Mouse (Mus musculus) adrenal gland, postnatal 10 days (tissue): Measurements from ENCODE around the gene Mfap1b. TPM values are rescaled to one million over a fixed set of nuclear protein-coding genes. Genes with fewer than 3 reads are reported as not detected.
"Not testable (repeated sequence)": the region's sequence is repeated elsewhere in the genome, so short reads cannot be mapped to it uniquely, and the experiment has no call there.

Experiments
- DNase-seq: peaks from one replicate; pipeline ENCODE4 v3.0.0; 2021; ENCODE audit warnings: mixed read lengths
- long read RNA-seq, 2 experiments: library from polyadenylated mRNA; stranded (forward); transcript quantifications; one replicate each; pipeline ENCODE4 v2.0.0; 2021
- total RNA-seq, 2 experiments: library from RNA; stranded (reverse); gene quantifications; 2 replicates each; pipeline ENCODE4 v1.2.3; 2021

Gene Mfap1b
- total RNA-seq, result 10 to 100 TPM; 24.9 to 26.8 TPM
- long read RNA-seq, experiment 1, transcript Mfap1b-201 (7 exons, 3,362 nt), result major isoform, 66 of 73 reads
- long read RNA-seq, experiment 1, partial matches to known transcripts, result 4 of 73 reads
- long read RNA-seq, experiment 1, other reads (novel, unspliced or antisense), result 3 of 73 reads
- long read RNA-seq, experiment 2, transcript Mfap1b-201 (7 exons, 3,362 nt), result major isoform, 37 of 40 reads
- long read RNA-seq, experiment 2, partial matches to known transcripts, result 0 of 40 reads
- long read RNA-seq, experiment 2, other reads (novel, unspliced or antisense), result 3 of 40 reads

DNA sequence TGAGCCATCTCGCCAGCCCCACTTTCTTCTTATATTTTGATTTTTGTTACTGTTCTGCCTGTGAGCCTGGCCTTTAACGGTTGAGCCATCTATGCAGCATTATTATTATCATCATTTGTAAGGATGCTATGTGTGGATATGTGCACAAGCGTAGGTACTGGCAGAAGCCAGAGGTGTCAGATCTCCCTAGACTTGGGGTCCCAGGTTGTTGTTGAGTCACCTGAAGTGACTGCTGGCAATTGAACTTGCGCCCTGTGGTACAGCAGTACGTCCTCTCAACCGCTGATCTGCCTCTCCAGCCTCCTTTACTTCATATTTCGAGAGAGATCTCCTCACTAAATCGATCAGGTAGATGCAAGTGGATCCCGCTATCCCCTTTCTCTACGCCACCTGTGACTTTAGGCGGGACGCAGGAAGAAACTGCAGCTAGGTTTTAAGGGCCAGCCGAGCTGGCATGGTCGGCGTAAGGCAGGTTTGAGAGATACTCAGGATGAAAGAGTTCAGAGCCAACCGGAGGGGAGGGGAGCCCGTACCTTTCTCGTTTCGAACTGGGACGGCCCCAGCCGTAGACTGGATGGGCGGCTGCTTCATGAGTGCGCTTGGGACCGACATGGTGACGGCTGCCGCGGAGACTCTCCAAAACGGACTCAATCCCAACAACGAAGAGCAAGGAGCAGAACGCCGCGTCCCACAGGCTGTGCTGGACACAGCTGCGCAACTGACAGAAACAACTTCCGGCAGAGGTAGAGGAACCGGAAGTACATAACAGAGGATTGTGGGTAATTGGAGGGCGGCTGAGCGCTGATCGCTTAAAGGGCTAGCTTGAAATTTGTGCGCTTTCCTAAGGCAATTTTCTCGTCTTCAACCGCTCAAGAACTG is at the start of gene Mfap1b:
Mfap1b (minus strand) TSS at position 767 of the 879 bp plus-strand sequence.
- DNase-seq, result peak; percentile 84

DNA sequence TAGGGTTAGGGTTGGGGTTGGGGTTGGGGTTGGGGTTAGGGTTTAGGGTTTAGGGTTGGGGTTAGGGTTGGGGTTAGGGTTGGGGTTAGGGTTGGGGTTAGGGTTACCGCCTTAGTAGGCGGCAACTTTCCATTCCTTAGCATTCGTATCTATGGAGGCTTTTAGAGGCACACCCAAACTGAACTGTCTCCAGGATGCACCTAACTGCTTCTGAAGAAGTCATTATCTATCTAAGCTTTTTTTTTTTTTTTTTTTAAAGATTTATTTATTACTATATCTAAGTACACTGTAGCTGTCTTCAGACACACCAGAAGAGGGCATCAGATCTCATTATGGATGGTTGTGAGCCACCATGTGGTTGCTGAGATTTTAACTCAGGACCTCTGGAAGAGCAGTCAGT is 49.0 kb upstream of the Mfap1b start:
- not testable (repeated sequence) for DNase-seq

DNA sequence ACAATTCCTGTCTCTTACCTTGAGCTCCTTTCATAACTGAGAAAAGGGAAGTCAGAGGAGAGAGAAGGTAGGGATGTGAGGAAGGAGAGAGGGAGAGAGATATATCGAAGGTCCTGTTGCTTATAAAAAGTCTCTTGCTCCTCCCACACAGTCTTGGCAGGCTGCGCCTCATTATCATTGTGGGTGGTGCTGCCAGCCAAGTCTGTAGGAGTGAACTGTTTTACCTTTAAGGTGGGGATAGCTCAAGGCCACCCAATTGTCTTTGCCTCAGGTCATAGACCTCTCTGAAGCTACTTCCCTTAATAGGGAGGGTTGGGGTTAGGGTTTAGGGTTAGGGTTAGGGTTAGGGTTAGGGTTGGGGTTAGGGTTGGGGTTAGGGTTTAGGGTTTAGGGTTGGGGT is 48.1 kb upstream of the Mfap1b start:
- DNase-seq, result no peak

DNA sequence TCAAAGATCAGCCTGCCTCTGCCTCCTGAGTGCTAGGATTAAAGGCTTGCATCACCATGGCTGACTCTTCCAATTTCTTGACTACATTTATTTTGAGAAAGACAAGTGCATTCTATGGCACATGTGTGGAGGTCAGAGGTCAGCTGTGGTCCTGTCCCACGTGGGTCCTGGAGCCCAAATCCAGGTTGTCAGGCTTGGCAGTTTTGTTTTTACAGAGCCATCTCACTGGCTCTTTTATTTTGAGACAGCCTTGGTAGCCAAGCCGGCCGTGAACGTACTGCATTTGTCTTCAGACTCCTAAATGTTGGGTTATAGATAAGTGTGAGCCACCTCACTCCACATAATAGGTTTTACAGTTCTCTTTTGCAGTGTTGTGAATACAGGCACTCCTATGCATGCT is 44.8 kb upstream of the Mfap1b start:
- not testable (repeated sequence) for DNase-seq

DNA sequence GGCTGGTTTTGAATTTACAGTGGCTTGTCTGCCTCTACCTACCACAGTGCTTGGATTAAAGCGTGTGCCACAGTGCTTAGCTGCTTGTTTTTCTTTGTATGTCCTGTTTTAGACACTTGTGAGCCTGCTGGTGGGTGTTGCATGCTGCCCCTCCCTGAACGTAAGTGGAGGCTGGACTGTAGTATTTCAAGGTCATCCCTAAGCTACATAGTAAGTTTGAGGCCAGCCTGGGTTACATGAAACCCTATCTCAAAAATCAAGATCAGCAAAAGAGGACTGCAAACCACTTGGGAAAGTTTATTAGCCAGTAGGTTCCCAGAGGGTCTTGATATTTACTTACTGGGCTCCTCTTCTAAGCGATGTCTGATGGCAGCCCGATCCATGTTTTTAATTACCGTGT is 44.2 kb upstream of the Mfap1b start:
- no peak for DNase-seq

DNA sequence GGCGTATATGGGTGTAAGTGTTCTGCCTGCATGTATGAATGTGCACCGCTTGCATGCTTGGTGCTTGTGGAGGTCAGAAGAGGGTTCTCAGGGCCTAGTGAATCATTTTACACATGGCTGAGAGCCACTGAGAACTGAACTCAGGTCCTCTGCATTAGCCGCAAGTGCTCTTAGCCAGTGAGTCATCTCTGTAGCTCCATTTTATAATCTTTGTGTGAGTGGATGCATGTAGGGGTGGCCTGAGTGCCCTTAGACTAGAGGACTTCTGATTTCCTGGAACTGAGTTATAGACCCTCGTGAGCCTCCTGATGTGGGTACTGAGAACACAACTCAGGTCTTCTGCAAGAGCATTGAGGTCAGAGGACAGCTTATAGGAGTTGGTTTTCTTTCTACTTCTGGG is 40.3 kb upstream of the Mfap1b start:
- DNase-seq, result no peak

DNA sequence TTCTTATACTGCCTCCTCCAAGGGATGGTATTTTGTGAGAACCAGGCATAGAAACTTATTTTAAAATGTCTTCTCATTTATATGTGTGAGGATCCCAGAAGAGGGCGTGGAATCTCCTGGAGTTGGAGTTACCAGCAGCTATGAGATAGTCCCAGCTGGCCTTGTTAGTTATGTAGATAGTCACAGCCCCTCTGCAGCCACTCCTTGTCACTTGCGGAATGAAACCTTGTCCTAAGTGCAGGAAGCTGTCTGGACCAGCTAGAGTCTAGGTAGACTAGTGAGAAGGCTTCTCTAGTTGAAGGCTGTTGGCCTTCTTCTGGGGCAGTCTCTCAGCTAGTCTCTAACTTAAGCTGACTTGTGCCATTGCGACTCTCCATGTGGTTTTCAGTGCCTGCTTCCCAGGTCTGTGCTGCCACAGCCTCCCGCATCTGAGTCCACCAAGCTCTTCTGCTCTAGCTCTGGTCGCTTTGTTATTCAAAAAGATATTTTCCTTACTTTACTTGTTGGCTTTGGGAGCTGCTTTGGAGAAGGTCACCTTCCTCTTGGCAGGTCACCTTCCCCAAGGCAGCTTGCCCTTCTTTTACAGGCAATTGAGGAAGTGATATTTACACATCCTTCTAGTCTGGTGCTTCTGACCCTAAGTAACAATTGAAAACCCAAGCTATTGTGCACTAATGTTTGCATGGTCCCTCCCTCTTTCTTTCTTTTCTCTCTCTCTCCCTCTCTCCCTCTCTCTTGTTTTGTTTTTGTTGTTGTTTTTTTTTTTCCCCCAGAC is 39.3 kb upstream of the Mfap1b start:
- not testable (repeated sequence) for DNase-seq

DNA sequence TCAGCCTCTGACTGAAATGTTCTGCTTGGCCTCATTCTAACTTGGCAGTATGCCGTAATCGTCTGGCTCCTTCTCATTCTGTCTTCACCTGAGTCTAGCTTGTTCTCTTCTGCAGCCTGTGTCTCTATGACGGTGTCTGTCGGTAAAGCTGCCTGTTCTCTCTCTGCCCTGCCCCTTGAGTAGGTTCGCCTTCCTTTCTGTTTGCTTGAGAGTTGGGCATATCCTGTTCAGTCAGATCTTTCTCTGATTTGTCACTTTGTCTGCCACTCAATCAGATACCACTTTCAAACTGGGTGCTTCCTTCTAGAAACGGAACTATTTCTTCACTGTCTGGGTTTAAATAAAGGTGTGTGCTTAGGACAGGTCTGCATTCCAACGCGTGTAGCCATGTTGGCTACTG is 37.5 kb upstream of the Mfap1b start:
- DNase-seq, result no peak

DNA sequence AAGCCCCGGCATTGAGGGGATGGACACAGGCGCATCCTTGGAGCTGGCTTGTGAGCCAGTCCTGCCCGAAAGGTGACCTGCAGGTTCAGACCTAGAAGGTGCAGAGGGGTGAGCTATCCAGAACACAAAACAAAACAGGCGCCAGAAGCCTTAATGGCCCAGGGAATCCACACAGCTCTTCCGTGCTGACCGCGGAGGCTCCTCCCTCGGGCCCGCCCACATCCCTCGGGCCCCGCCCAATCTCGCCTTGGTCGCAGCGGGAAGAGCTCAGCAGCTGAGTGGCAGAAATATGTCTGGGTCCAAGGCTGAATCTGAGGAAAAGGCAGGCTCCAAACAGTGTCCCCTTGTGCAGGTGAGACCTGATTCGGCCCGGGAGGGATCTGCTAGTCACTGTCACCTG is 35.7 kb upstream of the Mfap1b start:
- peak; percentile 86 for DNase-seq

DNA sequence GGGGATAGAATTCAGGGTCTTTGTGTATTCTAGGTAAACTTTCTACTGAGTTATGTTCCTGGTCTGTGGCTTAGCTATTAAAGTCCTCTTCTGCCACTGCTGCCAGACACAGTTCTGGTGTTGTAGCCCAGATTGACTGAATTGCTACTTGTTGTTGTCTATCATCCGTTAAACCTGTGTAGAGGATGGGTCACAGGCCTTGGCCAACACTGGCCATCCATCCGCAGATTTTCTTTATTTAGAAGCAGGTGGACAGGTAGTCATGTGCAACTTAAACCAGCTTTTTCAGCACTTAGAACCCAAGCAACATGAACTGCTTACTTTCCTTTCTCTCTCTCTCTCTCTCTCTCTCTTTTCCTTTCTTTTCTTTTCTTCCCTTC is 34.1 kb upstream of the Mfap1b start:
- DNase-seq, result no peak

DNA sequence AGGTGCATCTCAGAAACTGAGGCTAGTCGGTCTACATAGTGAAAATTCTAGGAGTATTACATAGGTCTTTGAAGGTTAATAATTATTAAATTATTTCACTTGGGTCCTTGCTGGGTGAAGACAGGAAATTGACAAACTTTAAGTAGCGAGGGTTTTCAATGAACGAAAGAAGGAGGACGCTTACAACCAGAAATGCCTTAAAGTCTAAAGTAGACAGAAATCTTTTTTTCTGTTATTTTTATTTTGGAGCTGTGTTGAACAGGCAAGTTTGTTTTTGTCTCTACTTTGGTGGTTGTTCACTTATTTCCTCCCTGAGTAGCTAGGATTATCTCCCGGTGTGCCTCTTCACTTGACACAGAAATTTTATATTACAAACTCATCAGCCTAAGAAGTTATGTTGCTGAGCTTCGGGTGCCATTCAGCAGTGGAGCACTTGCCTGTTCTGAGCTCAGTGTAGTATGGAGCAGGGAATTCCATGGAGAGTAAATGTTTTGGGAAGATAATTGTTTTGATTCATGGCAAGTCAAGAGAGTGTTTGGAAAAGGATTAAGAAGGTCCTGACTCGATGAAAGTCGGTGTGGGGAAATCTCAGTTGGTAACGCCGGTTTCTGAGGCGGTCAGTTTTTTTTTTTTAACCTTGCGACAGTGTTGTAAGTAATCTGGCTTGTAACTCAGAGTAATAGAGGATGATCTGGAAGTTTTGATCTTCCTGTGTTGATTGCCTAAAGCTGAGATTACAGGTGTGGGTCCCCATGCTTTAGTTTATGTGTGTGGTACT is 33.5 kb upstream of the Mfap1b start:
- DNase-seq, result no peak

DNA sequence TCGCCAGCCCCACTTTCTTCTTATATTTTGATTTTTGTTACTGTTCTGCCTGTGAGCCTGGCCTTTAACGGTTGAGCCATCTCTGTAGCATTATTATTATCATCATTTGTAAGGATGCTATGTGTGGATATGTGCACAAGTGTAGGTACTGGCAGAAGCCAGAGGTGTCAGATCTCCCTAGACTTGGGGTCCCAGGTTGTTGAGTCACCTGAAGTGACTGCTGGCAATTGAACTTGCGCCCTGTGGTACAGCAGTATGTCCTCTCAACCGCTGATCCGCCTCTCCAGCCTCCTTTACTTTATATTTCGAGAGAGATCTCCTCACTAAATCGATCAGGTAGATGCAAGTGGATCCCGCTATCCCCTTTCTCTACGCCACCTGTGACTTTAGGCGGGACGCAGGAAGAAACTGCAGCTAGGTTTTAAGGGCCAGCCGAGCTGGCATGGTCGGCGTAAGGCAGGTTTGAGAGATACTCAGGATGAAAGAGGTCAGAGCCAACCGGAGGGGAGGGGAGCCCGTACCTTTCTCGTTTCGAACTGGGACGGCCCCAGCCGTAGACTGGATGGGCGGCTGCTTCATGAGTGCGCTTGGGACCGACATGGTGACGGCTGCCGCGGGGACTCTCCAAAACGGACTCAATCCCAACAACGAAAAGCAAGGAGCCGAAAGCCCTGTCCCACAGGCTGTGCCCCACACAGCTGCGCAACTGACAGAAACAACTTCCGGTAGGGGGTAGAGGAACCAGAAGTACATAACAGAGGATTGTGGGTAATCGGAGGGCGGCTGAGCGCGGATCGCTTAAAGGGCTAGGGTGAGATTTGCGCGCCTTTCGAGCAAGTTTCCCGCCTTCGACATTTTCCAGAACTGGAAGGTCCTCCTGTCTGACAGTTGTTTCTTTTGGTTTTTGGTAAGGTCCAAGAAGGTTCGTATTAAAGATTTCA is 32.3 kb upstream of the Mfap1b start, which contains the start of the genes Mfap1a and Wdr76:
Mfap1a (minus strand) TSS at position 724 of the 941 bp plus-strand sequence.
Wdr76 (plus strand) TSS at position 782 of the 941 bp plus-strand sequence.
- peak; percentile 88 for DNase-seq

DNA sequence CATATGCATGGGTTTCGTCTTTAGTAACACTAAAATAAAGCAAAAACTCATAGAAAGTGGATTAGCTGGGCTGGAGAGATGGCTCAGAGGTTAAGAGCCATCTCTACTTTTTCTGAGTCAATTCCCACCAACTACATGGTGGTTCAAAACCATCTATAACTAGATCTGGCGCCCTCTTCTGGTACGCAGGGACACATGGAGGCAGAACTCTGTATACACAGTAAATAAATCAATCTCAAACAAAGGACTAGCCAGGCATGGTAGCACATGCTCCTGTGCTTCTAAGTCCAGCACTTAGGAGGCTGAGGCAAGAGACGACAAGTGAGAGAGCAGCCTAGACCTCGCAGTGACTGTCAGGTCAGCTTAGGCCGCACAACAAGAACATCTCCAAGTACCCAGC is 27.7 kb upstream of the Mfap1b start:
- not testable (repeated sequence) for DNase-seq

DNA sequence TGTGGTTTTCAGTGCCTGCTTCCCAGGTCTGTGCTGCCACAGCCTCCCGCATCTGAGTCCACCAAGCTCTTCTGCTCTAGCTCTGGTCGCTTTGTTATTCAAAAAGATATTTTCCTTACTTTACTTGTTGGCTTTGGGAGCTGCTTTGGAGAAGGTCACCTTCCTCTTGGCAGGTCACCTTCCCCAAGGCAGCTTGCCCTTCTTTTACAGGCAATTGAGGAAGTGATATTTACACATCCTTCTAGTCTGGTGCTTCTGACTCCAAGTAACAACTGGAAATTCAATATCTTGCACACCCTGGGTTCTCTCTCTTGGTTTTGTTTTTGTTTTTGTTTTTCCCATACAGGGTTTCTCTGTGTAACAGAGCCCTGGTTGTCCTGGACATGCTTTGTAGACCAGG is 10.5 kb upstream of the Mfap1b start:
- DNase-seq, result not testable (repeated sequence)

DNA sequence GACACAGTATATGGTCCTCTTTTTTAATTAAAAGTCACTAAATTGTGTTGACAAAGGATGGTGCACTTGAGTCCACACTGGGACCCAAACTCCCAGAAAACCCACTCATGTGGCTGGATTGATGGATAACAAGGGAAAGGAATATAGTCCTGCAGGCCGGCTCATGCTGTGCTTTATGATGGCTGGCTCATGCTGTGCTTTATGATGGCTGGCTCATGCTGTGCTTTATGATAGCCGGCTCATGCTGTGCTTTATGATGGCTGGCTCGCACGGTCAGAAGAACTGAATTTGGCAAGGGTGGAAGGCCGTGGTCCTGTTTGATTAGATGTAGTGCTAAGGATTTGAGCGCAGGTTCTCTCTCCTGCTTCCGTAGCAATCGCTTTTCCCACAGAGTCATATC is 9.7 kb upstream of the Mfap1b start:
- no peak for DNase-seq

DNA sequence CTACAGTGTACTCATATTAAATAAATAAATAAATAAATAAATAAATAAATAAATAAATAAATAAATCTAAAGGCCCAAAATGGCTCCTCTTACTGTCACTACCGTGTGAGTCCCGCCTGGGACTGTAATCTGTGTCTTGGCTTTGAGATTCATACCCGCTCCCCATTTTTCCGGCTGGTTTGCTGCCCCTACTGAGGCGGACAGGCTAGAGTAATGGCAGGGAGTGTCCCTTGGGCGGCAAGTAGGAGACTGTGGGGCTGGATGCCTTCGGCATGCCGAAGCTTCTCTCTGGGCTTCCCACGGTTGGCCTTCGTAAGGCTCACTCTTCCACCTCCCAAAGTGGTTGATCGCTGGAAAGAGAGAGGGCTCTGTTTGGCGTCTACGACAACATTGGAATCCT is 7.0 kb upstream of the Mfap1b start:
- not testable (repeated sequence) for DNase-seq

DNA sequence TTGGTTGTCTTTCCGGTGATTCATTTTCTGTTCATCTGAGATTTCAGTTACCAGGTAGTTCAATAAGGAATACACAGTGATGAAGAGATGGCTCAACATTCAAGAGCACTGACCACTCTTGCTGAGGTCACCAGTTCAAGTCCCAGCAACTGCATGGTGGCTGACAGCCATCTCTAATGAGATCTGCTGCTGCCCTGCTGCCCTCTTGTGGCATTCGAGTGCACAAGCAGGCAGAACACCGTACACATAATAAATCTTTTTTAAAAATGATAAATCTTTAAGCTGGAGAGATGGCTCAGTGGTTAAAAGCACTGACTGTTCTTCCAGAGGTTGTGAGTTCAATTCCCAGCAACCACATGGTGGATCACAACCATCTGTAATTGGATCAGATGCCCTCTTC is 6.6 kb upstream of the Mfap1b start:
- peak; percentile 34 for DNase-seq

DNA sequence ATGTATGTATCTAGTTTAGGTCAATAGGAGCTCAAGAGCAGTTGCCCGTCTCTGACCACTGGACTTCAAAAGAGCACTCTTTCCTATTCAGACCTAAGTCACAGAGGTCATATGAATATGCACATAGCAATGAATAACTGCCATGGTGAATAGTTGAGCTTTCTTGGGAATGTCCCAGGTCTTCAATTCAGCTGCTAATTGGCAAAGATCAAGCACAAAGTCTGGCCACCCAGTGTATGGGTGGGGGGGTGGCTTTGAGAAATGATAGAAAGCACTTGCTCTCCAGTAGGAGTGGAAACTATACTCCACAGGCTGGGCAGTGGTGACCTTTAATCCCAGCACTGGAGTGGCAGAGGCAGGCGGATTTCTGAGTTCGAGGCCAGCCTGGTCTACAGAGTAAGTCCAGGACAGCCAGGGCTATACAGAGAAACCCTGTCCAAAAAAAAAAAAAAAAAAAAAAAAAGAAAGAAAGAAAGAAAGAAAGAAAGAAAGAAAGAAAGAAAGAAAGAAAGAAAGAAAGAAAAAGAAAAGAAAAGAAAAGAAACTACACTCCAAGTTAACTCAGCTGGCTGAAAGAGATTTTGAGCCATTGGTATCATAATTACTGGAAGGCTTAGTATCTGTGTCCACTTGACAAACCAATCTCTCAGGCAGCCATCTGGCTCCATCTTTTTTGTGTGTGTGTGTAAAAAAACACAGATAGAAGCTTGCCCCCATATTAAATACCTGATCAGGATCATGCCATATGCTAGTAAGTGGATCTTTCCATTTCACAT is 3.8 kb upstream of the Mfap1b start:
- DNase-seq, result no peak

DNA sequence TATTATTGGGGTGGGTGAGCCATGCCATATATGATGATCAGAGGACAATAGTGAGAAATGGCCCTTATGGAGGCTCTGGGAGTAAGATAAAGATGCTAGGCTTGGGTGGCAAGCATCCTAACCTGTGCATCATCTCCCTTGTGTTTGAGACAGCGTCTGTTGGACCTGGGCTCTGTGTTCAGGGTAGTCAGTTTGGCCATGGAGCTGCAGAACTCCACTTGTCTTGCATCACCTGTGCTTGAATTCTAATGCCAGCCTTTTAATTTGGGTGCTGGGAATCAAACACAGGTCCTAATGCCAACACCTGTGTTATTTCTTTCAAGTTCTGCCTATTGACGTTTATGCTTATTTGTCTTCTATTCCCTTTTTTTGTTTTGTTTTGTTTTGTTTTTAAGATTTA is 1.4 kb upstream of the Mfap1b start:
- not testable (repeated sequence) for DNase-seq

DNA sequence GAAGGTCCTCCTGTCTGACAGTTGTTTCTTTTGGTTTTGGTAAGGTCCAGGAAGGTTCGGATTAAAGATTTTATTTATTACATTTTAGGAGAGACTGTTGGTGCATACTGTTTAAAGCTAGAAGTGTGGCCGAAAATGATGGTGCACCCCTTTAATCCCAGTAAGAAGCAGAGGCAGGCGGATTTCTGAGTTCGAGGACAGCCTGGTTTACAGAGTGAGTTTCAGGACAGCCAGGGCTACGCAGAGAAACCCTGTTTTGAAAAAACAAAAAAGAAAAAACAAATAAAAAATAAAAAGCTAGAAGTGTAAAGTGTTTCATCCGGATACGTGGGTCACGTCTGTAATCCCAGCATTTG is 291 bp upstream of the Mfap1b start:
- DNase-seq, result peak; percentile 33
